Mouse (Mus musculus): ENCODE data around the gene Ier5. TPM values are rescaled to one million over a fixed set of nuclear protein-coding genes. Genes with fewer than 3 reads are reported as not detected.

Ier5 gene
- total and polyA plus RNA-seq, 3 experiments, result 7.2 to 7.4 TPM; not detected in 1

DNA sequence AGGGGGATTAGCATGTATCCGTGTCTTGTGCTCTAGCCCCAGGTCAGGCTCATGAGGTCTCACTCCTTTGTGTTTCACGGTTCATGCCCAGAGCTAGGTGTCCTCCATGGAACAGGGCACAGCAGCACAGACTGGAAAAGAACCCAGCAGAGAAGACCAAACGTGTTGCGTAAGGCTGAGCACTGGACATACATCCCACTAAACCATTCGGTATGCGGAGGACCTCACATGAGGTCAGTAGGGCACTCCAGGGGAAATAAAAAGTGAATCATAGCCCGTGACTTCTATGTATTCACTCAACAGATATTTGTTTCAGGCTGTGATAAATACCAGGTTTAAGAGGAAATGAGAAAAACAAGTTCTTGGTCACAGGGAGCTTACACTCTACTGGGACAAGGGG lies 23.6 kb downstream of the Ier5 start:
- H3K79me2 ChIP-seq (ENCODE audit: control insufficient read depth, insufficient read depth, low read length, poor library complexity), result no peaks in the 10 kb centered on the region
- no peaks in the 10 kb centered on the region for H3K27me3 ChIP-seq (ENCODE audit: control insufficient read depth in 1 of 2, insufficient read depth in 2 of 2, low read length in 2 of 2)
- H3K4me3 ChIP-seq (ENCODE audit: control insufficient read depth in 1 of 2, insufficient read depth in 1 of 2, low read depth in 2 of 2, low read length in 2 of 2), result no peak overlapping the region
- H3K36me3 ChIP-seq (ENCODE audit: control insufficient read depth in 1 of 2, insufficient read depth in 2 of 2, low read length in 2 of 2), result peaks cover 0 to 10% of the 10 kb centered on the region in 2 experiments; a peak in 2 of 4 replicates
- no peak overlapping the region for H3K27ac ChIP-seq (ENCODE audit: control insufficient read depth, low read depth, low read length)
- H3K4me1 ChIP-seq (ENCODE audit: control insufficient read depth in 1 of 2, insufficient read depth in 2 of 2, low read length in 2 of 2), result peaks cover 12 to 18% of the 10 kb centered on the region in 2 experiments
- TF ChIP-seq ETS1 (IDR thresholded peaks at IDR 0.05; ENCODE audit: low read depth, low read length), result no peak
- no peak for TF ChIP-seq USF1 (IDR thresholded peaks at IDR 0.05; ENCODE audit: low read depth, low read length)
- no peak for TF ChIP-seq MAZ (IDR thresholded peaks at IDR 0.05; ENCODE audit: low read depth, low read length)
- TF ChIP-seq ELF1 (IDR thresholded peaks at IDR 0.05; ENCODE audit: low read depth, low read length), result no peak
- TF ChIP-seq CHD2 (IDR thresholded peaks at IDR 0.05; ENCODE audit: low read length), result no peak
- no peak for TF ChIP-seq KAT2A (conservative IDR thresholded peaks at IDR 0.05; ENCODE audit: low read depth, low read length)
- TF ChIP-seq HCFC1 (IDR thresholded peaks at IDR 0.05; ENCODE audit: low read depth, low read length), result no peak
- no peak for DNase-seq (ENCODE audit: low read depth, low spot score)
- no peaks in the 10 kb centered on the region for H3K9me3 ChIP-seq (replicated peaks; ENCODE audit: insufficient read depth, low read length)
- no peak overlapping the region for H3K9ac ChIP-seq (ENCODE audit: control insufficient read depth, low read depth, low read length, poor library complexity, severe bottlenecking)

DNA sequence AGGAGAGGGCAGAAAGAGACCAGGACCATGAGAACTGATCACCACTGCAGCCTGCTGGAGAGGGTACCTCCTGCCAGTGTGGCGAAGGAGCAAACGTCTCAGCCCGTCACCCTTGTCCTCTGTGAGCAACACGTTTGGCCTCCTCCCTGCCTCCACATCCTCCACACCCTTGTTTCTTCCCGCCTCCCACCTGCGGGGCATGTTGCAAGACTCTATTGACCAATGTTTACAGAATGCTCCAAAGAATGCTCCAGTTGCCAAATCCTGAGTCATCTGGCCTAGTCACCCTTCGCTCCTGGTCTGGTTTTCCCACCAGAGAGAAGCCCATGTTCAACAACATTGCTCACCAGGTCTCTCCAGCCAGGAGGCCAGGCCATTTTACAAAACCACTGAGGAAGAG lies 24.6 kb downstream of the Ier5 start:
- no peak for DNase-seq (ENCODE audit: low read depth, low spot score)
- no peak overlapping the region for H3K27ac ChIP-seq (ENCODE audit: control insufficient read depth, low read depth, low read length)
- TF ChIP-seq MAZ (IDR thresholded peaks at IDR 0.05; ENCODE audit: low read depth, low read length), result no peak
- no peak for TF ChIP-seq MAFK (IDR thresholded peaks at IDR 0.05; ENCODE audit: borderline replicate concordance, low read depth, low read length)
- no peak for TF ChIP-seq MYB (IDR thresholded peaks at IDR 0.05; ENCODE audit: low read depth, low read length)
- TF ChIP-seq SMC3 (IDR thresholded peaks at IDR 0.05; ENCODE audit: low read depth, low read length), result no peak
- TF ChIP-seq USF1 (IDR thresholded peaks at IDR 0.05; ENCODE audit: low read depth, low read length), result no peak
- no peak for TF ChIP-seq ZKSCAN1 (IDR thresholded peaks at IDR 0.05; ENCODE audit: low read depth, low read length)
- TF ChIP-seq ZC3H11A (IDR thresholded peaks at IDR 0.05; ENCODE audit: low read depth, low read length), result no peak
- TF ChIP-seq MEF2A (IDR thresholded peaks at IDR 0.05; ENCODE audit: extremely low read depth, insufficient replicate concordance, low read depth, low read length, poor library complexity, severe bottlenecking), result no peak
- TF ChIP-seq TAL1 (IDR thresholded peaks at IDR 0.05; ENCODE audit: low read length), result no peak
- TF ChIP-seq HCFC1 (IDR thresholded peaks at IDR 0.05; ENCODE audit: low read depth, low read length), result no peak
- TF ChIP-seq UBTF (IDR thresholded peaks at IDR 0.05; ENCODE audit: borderline replicate concordance, insufficient read depth, low read depth, low read length), result no peak
- TF ChIP-seq E2F4 (IDR thresholded peaks at IDR 0.05; ENCODE audit: borderline replicate concordance, low read depth, low read length), result no peak
- TF ChIP-seq TBP (IDR thresholded peaks at IDR 0.05; ENCODE audit: low read depth, low read length), result no peak
- TF ChIP-seq POLR2AphosphoS5 (IDR thresholded peaks at IDR 0.05; ENCODE audit: borderline replicate concordance, low read depth, low read length), result no peak
- no peak for TF ChIP-seq USF2 (IDR thresholded peaks at IDR 0.05; ENCODE audit: borderline replicate concordance in 1 of 2, insufficient read depth in 1 of 2, low read depth in 1 of 2, low read length in 2 of 2)
- TF ChIP-seq SIN3A (IDR thresholded peaks at IDR 0.05; ENCODE audit: low read length), result no peak
- TF ChIP-seq ZMIZ1 (IDR thresholded peaks at IDR 0.05; ENCODE audit: low read depth, low read length), result no peak
- TF ChIP-seq CTCF (IDR thresholded peaks at IDR 0.05 in 2 of 3, conservative IDR thresholded peaks at IDR 0.05 in 1 of 3; ENCODE audit: control insufficient read depth in 1 of 3, insufficient read depth in 1 of 3, low read depth in 2 of 3, low read length in 3 of 3, poor library complexity in 1 of 3, severe bottlenecking in 1 of 3), result no peak

More for the DNA sequence above, 24.6 kb downstream of the Ier5 start:
- Histone ChIP-seq H3K9me3 (replicated peaks; ENCODE audit: insufficient read depth, low read length) (no peaks in the 10 kb centered on the region), H3K4me3 (ENCODE audit: control insufficient read depth in 1 of 2, insufficient read depth in 1 of 2, low read depth in 2 of 2, low read length in 2 of 2) (no peak overlapping the region), H3K27me3 (ENCODE audit: control insufficient read depth in 1 of 2, insufficient read depth in 2 of 2, low read length in 2 of 2) (no peaks in the 10 kb centered on the region), H3K4me1 (ENCODE audit: control insufficient read depth in 1 of 2, insufficient read depth in 2 of 2, low read length in 2 of 2) (peaks cover 17 to 24% of the 10 kb centered on the region in 2 experiments), H3K9ac (ENCODE audit: control insufficient read depth, low read depth, low read length, poor library complexity, severe bottlenecking) (no peak overlapping the region), H3K79me2 (ENCODE audit: control insufficient read depth, insufficient read depth, low read length, poor library complexity) (no peaks in the 10 kb centered on the region), H3K36me3 (ENCODE audit: control insufficient read depth in 1 of 2, insufficient read depth in 2 of 2, low read length in 2 of 2) (peaks cover 0 to 13% of the 10 kb centered on the region in 2 experiments; a peak in 2 of 4 replicates)

Data from MEL (cell line).